Mouse (Mus musculus): ENCODE data around the gene 9830107B12Rik. TPM values are rescaled to one million over a fixed set of nuclear protein-coding genes. Genes with fewer than 3 reads are reported as not detected.

Gene 9830107B12Rik
- polyA plus RNA-seq, 1 experiment from 2014 or later = 0.09 TPM

GRCm38 (mm10) chr17:48090305-48090704 lies 55.8 kb downstream of the 9830107B12Rik start:
- ATAC-seq (ENCODE audit: low FRiP score, low read depth) = no peak
- H3K4me2 ChIP-seq (replicated peaks) = no peak overlapping the region
- H3K4me3 ChIP-seq = no peak overlapping the region
- 67% methylated on average over 12 of the region's 12 CpGs for WGBS
- H3K4me1 ChIP-seq = peaks cover 12% of the 10 kb centered on the region
- no peaks in the 10 kb centered on the region for H3K36me3 ChIP-seq
- no peak overlapping the region for H3K27ac ChIP-seq (replicated peaks)
- no peak overlapping the region for H3K9ac ChIP-seq (replicated peaks)
- H3K27me3 ChIP-seq = peaks cover 20% of the 10 kb centered on the region
- H3K9me3 ChIP-seq = 0 out of 2 replicates have a peak, but pooled peaks cover 4% of the 10 kb centered on the region

DNA sequence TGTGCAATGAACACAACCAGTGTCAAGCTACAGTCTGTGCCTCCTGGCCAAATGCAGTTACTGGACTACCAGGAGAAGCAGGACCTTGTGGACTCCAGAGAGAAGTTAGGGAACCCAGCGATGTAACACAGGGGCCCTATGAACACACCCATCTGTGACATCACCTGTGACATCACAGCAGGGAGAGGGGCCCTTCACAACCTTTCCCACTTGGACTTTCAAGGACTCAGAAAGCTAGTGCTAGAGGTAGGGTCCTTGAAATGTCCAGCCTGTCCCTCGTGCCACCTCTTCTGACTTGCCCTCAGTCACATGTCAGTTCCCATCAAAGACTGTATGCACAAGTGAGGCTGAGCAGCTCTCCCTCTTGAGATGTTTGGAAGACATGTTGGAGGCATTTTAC lies 56.6 kb downstream of the 9830107B12Rik start:
- Histone ChIP-seq H3K4me3 (no peak overlapping the region), H3K4me2 (replicated peaks) (no peak overlapping the region), H3K27me3 (peaks cover 11% of the 10 kb centered on the region), H3K27ac (replicated peaks) (no peak overlapping the region), H3K9me3 (0 out of 2 replicates have a peak, but pooled peaks cover 4% of the 10 kb centered on the region), H3K4me1 (peaks cover 4% of the 10 kb centered on the region), H3K9ac (replicated peaks) (no peak overlapping the region), H3K36me3 (no peaks in the 10 kb centered on the region)
- no peak for ATAC-seq (ENCODE audit: low FRiP score, low read depth)
- WGBS = 83% methylated on average over 2 of the region's 2 CpGs

GRCm38 (mm10) chr17:48089019-48089418 lies 57.0 kb downstream of the 9830107B12Rik start, which contains the start of gene 1700067P10Rik:
Gene 1700067P10Rik (plus strand): TSS chr17:48089319.
- 0 out of 2 replicates have a peak, but pooled peaks cover 4% of the 10 kb centered on the region for H3K9me3 ChIP-seq
- no peak within 1 kb of the TSS for H3K9ac ChIP-seq (replicated peaks)
- H3K27me3 ChIP-seq = peaks cover 7% of the 10 kb centered on the region
- no peak within 1 kb of the TSS for H3K4me2 ChIP-seq (replicated peaks)
- ATAC-seq (ENCODE audit: low FRiP score, low read depth) = no peak
- no peak within 1 kb of the TSS for H3K27ac ChIP-seq (replicated peaks)
- H3K4me3 ChIP-seq = no peak within 1 kb of the TSS
- no peaks in the 10 kb centered on the region for H3K36me3 ChIP-seq
- peaks cover 4% of the 10 kb centered on the region for H3K4me1 ChIP-seq

DNA sequence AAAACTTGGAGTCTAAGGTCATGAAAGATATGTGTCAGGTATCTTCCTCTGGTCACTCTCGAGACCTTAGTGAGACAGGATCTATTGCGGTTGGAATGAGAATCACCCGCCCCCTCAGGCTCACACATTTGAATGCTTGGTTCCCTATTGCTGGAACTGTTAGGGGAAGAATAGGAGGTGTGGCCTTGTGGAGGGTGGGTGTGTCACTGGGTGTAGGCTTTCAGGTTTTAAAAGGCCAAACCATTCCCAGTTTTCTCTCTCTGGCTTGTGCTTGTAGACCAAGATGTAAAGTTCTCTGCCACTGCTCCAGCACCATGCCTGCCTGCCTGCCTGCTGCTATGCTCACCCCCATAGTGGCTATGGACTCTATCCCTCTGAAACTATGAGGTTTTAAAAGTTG lies 65.4 kb downstream of the 9830107B12Rik start:
- H3K27me3 ChIP-seq = no peaks in the 10 kb centered on the region
- H3K4me3 ChIP-seq = no peak overlapping the region
- ATAC-seq (ENCODE audit: low FRiP score, low read depth) = no peak
- no peaks in the 10 kb centered on the region for H3K9me3 ChIP-seq
- no peak overlapping the region for H3K9ac ChIP-seq (replicated peaks)
- no peak overlapping the region for H3K27ac ChIP-seq (replicated peaks)
- H3K4me2 ChIP-seq (replicated peaks) = no peak overlapping the region
- no peaks in the 10 kb centered on the region for H3K36me3 ChIP-seq
- no peaks in the 10 kb centered on the region for H3K4me1 ChIP-seq
- WGBS = 59% methylated on average over 3 of the region's 3 CpGs

Other genes starting within 250 kb of the 9830107B12Rik start
- gene Foxp4, start 221.6 kb downstream of the 9830107B12Rik start, polyA plus RNA-seq (2016; fragmentation: Nextera tagmentation; extraction: Ambion mirVana) = 34.5 and 35.3 TPM in 2 replicates
- not detected in 2 replicates for gene 1700122O11Rik, start 108.0 kb downstream of the 9830107B12Rik start, polyA plus RNA-seq (2016; fragmentation: Nextera tagmentation; extraction: Ambion mirVana)
- gene 1700067P10Rik, start 56.9 kb downstream of the 9830107B12Rik start, polyA plus RNA-seq (2016; fragmentation: Nextera tagmentation; extraction: Ambion mirVana) = not detected in 2 replicates
- not detected in 2 replicates for gene A530064D06Rik, start 21.0 kb upstream of the 9830107B12Rik start, polyA plus RNA-seq (2016; fragmentation: Nextera tagmentation; extraction: Ambion mirVana)
- gene Trem1, start 86.5 kb upstream of the 9830107B12Rik start, polyA plus RNA-seq (2016; fragmentation: Nextera tagmentation; extraction: Ambion mirVana) = 0.08 and 0.11 TPM in 2 replicates
- not detected in 2 replicates for gene Trem3, start 101.5 kb upstream of the 9830107B12Rik start, polyA plus RNA-seq (2016; fragmentation: Nextera tagmentation; extraction: Ambion mirVana)
- 0.10 TPM in 1 of 2 replicates, not detected in the other for gene Treml4, start 118.0 kb upstream of the 9830107B12Rik start, polyA plus RNA-seq (2016; fragmentation: Nextera tagmentation; extraction: Ambion mirVana)
- 0.17 and 0.26 TPM in 2 replicates for gene Treml2, start 153.2 kb upstream of the 9830107B12Rik start, polyA plus RNA-seq (2016; fragmentation: Nextera tagmentation; extraction: Ambion mirVana)
- 0.17 and 0.22 TPM in 2 replicates for gene B430306N03Rik, start 169.9 kb upstream of the 9830107B12Rik start, polyA plus RNA-seq (2016; fragmentation: Nextera tagmentation; extraction: Ambion mirVana)
- gene Trem2, start 200.1 kb upstream of the 9830107B12Rik start, polyA plus RNA-seq (2016; fragmentation: Nextera tagmentation; extraction: Ambion mirVana) = 2.2 and 4.1 TPM in 2 replicates
- 1.6 and 2.1 TPM in 2 replicates for gene Treml1, start 213.6 kb upstream of the 9830107B12Rik start, polyA plus RNA-seq (2016; fragmentation: Nextera tagmentation; extraction: Ambion mirVana)